Mouse (Mus musculus) liver, embryonic 11.5 days (tissue): Measurements from ENCODE around the gene Anks1. TPM values are rescaled to one million over a fixed set of nuclear protein-coding genes. Genes with fewer than 3 reads are reported as not detected.

Source experiments
- ATAC-seq: fragments of 200-750 bp; cut with Nextera tagmentation; replicated peaks from 2 replicates; pipeline ENCODE4 v1.8.0; 2017; ENCODE audit warnings: moderate number of reproducible peaks, mild to moderate bottlenecking, moderate TSS enrichment, moderate library complexity; ENCODE audit not compliant: low FRiP score
- DNase-seq: peaks from one replicate; pipeline ENCODE4 v3.0.0-alpha.2; 2017; ENCODE audit warnings: low spot score
- H3K27ac ChIP-seq: fragments of 300-500 bp; sonication (generic); 2 replicates; pipeline ENCODE4 v1.5.1; 2014; ENCODE audit warnings: mild to moderate bottlenecking, low read depth, low read length, control low read depth
- H3K27me3 ChIP-seq: fragments of 300-500 bp; sonication (generic); replicated peaks from 2 replicates; pipeline ENCODE4 v1.6.1; 2014; ENCODE audit warnings: low read length, mixed read lengths; ENCODE audit not compliant: control insufficient read depth, insufficient read depth
- H3K36me3 ChIP-seq: fragments of 300-500 bp; sonication (generic); 2 replicates; pipeline ENCODE4 v1.6.1; 2014; ENCODE audit warnings: mild to moderate bottlenecking, low read length, moderate library complexity, mixed read lengths; ENCODE audit not compliant: control insufficient read depth, insufficient read depth
- H3K4me1 ChIP-seq: fragments of 300-500 bp; sonication (generic); replicated peaks from 2 replicates; pipeline ENCODE4 v1.6.1; 2014; ENCODE audit warnings: low read length, mixed read lengths; ENCODE audit not compliant: control insufficient read depth, insufficient read depth
- H3K4me2 ChIP-seq: fragments of 300-500 bp; sonication (generic); 2 replicates; pipeline ENCODE4 v1.6.1; 2014; ENCODE audit warnings: mild to moderate bottlenecking, control low read depth, moderate library complexity
- H3K4me3 ChIP-seq: fragments of 300-500 bp; sonication (generic); 2 replicates; pipeline ENCODE4 v1.5.1; 2014; ENCODE audit warnings: low read depth, low read length, control low read depth
- H3K9ac ChIP-seq: fragments of 300-500 bp; sonication (generic); 2 replicates; pipeline ENCODE4 v1.6.1; 2014; ENCODE audit warnings: low read depth, low read length, control low read depth
- H3K9me3 ChIP-seq: fragments of 300-500 bp; sonication (generic); 2 replicates; pipeline ENCODE4 v1.6.1; 2016; ENCODE audit warnings: low read length, inconsistent platforms, mixed read lengths; ENCODE audit not compliant: control insufficient read depth
- WGBS: fragments of 180-500 bp; shearing (Covaris S2); extraction: QIAGEN DNeasy Blood & Tissue Kit; methylation state at CpG from one replicate; pipeline ENCODE4 v1.1.7; 2014; 5-methylcytosine and 5-hydroxymethylcytosine counted together
- polyA plus RNA-seq: library from polyadenylated mRNA; unstranded; fragments of >200 nt; fragmentation: Nextera tagmentation; extraction: Ambion mirVana; gene quantifications from 2 replicates; pipeline ENCODE4 v1.2.1, GENCODE M21; 2014

Anks1 gene
- polyA plus RNA-seq, 1 experiment from 2014 or later, result 8.9 TPM

DNA sequence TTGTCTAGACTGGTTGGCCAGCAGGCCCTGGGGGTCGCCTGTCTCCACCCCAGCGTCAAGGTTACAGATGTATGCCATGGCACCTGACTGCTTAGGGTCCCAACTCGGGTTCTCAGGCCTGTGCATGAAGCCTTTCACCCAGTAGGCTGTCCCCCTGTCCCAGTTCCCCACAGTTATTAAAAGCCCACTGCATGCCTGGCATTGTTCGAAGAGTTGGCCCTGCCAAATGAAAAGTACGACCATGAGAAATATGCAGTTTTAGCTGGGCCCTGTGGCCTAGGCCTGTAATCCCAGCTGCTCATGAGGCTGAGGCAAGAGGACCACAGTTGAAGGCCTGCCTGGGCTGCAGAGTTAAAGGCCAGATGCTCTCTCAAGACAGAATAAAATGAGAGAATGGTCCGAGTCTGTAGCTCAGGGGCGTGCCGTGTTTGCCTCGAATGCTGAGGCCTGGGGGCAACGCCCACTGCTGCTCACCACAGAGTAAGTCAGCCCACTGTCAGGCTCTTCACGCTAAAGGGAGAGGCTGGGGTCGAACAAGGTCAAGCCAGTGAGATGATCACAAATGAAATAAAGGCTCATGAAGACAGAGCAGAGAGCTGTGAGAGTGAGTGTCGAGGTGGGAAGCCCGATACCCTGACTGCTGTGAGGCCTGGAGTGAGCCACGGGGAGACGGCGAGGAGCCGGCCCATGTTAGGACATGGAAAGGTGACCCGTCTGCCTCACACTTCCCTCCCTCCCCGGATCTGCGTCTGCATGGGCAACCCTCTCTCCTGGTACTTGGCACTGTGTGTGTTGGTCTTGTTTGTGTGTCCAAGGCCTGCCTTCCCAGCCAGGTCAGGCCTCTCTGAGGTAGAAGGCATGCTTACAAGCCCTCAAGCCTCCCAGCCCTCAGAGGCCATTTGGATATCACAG is 110.9 kb downstream of the Anks1 start:
- no peak overlapping the region for H3K4me3 ChIP-seq
- H3K27ac ChIP-seq, result no peak overlapping the region; the same call in 1 of the 2 replicates
- ATAC-seq, result no peak
- peak overlapping the region; percentile 5; the same call in 1 of the 2 replicates for H3K9ac ChIP-seq
- H3K9me3 ChIP-seq, result no peaks in the 10 kb centered on the region
- peaks cover 30% of the 10 kb centered on the region for H3K4me1 ChIP-seq
- no peaks in the 10 kb centered on the region for H3K36me3 ChIP-seq
- no peak overlapping the region for H3K4me2 ChIP-seq
- DNase-seq, result no peak
- 75% methylated on average over 21 of the region's 21 CpGs for WGBS
- no peaks in the 10 kb centered on the region for H3K27me3 ChIP-seq

DNA sequence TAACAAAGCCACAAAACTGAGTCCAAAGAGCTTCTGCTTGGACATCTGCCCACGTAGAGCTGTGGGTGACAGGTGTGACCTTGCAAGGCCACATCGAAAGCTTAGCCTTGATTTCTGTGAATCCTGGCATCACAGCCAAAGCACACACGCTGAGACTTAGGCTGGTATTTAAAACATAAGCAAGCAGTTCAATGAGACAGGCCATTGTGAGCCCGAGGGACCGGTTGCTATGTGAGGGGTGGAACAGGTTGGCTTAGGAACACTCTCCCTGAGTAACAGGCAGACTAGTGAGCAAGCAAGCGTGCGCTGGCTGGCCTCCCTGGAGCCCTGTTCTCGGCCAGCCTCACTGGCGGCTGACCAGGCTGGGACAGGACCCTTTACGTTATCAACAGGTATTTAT is 112.8 kb downstream of the Anks1 start:
- H3K36me3 ChIP-seq, result no peaks in the 10 kb centered on the region
- no peak overlapping the region for H3K4me2 ChIP-seq
- no peak overlapping the region for H3K9ac ChIP-seq
- H3K27ac ChIP-seq, result no peak overlapping the region
- WGBS, result 79% methylated on average over 10 of the region's 10 CpGs
- H3K27me3 ChIP-seq, result no peaks in the 10 kb centered on the region
- peaks cover 34% of the 10 kb centered on the region for H3K4me1 ChIP-seq
- no peak for ATAC-seq
- H3K4me3 ChIP-seq, result no peak overlapping the region
- no peak for DNase-seq
- H3K9me3 ChIP-seq, result no peaks in the 10 kb centered on the region

DNA sequence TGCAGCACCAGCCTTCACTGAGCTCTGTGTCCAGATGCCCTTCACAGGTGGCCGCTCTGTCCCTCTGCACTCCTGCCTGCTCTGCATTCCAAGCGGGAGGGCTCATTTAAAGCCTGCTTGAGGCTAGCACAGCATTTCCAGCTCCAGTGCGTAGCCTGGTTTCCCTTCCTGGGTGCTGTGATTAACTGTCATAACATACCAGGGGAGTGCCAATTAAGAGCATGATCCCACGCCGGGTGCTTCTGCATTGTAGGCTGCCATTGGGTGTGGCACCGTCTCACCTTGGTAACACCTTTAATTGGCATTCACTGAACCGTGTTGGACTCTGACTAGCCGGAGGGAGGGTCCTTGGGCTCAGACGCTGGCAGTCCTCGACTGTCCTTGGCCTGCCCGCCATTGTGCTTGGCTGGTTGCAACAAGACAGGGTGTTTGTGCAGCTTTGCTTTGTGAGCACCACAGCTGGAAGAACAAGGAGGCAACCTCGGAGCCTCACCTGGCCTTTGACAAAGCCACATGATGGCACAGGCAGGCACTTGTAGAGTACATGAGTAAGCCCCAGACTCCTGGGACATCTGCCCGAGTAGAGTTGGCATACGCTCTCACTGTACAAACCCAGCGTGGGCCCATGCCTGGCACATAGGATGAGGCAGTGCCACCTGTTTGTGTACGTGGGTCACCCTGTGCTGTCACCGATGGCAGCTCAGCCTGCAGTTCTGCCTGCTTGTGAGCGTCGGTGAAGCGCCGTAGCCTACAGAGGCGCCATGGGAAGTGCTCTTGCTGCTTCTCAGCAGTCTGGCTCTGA is 113.9 kb downstream of the Anks1 start:
- WGBS, result 86% methylated on average over 22 of the region's 22 CpGs
- Histone ChIP-seq H3K9me3 (no peaks in the 10 kb centered on the region), H3K4me3 (no peak overlapping the region), H3K9ac (no peak overlapping the region), H3K27ac (no peak overlapping the region), H3K4me1 (peaks cover 37% of the 10 kb centered on the region), H3K36me3 (no peaks in the 10 kb centered on the region), H3K27me3 (no peaks in the 10 kb centered on the region), H3K4me2 (no peak overlapping the region)
- DNase-seq, result no peak
- ATAC-seq, result no peak

DNA sequence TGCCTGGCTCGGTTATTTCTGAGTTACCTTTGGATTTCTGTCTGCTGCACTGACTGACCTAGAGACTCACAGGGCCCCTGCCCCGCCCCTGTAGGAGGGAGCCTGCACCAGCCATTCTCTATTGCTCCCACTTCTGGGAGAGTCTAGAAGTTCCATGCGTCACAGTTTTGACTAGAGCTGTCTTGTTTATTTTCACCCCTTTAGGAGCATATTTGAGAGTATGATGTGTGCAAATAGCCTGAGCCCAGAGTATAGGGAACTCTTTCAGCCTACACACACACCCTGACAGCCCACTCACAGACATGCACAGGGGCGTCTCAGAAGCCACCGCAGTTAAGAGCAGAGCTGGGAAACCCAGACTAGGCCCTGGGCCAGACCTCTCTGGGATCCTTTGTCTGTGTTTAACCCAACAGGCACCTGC is 116.4 kb downstream of the Anks1 start:
- no peak for DNase-seq
- Histone ChIP-seq H3K9ac (no peak overlapping the region), H3K36me3 (no peaks in the 10 kb centered on the region), H3K9me3 (no peaks in the 10 kb centered on the region), H3K27ac (peak overlapping the region; percentile 17; the same call in 1 of the 2 replicates), H3K4me1 (peaks cover 29% of the 10 kb centered on the region), H3K4me2 (no peak overlapping the region), H3K27me3 (no peaks in the 10 kb centered on the region), H3K4me3 (no peak overlapping the region)
- ATAC-seq, result no peak
- WGBS, result 62% methylated on average over 5 of the region's 5 CpGs

DNA sequence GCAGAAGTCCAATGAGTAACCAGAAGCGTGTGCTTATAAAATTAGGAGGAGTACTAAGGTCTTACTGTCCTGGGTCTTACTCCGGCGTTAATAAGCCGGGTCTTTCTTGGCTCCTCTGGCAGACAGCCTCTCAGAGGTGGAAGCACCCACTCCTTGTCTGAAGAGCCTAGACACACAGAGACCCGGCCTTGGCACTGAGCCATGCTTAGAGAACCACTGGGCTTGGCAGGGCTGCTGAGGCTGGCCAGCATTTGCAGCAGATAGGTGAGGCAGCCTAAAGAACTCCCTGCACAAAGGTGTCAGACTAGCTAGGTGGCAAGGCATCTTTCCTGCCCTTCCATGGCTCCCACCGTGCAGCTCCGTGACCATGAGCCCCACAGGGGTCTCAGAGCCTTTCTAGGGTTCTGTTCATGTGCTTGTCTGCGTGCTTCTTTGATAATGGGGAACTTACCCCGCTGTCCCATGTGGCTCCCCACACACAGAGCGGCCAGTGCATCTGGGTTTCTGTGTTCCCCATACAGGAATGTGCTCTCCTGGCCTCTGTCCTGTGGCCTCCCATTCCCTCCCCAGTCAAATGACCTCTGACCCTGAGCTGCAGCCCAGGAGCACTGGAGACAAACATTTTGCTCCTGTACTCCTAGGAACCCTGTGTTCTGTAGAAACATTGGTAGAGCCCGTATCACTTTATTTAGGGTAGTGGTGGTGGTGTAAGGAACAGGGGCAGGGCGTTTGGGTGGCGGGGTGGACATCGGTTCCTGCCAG is 117.2 kb downstream of the Anks1 start:
- no peaks in the 10 kb centered on the region for H3K36me3 ChIP-seq
- no peak for ATAC-seq

DNA sequence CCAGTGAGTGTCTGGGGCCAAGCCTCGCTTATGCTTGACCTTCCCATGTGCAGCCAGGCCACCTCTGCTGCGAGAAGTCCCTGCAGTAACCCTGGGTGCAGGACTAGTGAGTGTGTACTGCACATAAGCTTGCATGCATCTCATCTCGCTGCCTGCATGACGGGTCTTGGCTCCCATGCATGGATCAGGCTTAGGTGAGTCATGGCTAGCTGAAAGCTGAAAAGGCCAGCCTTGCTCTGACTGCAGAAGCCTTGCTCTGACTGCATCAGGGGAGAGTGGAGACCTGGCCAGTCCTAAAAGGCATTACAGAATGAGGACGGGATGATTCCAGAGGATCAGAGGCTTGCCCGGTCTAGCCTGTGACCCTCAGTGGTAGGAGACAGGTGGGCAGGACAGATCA is 118.1 kb downstream of the Anks1 start:
- H3K4me2 ChIP-seq, result no peak overlapping the region
- peaks cover 37% of the 10 kb centered on the region for H3K4me1 ChIP-seq
- H3K36me3 ChIP-seq, result no peaks in the 10 kb centered on the region
- DNase-seq, result no peak
- H3K27ac ChIP-seq, result no peak overlapping the region
- 88% methylated on average over 6 of the region's 6 CpGs for WGBS
- no peaks in the 10 kb centered on the region for H3K9me3 ChIP-seq
- ATAC-seq, result no peak
- H3K4me3 ChIP-seq, result no peak overlapping the region
- no peak overlapping the region for H3K9ac ChIP-seq
- no peaks in the 10 kb centered on the region for H3K27me3 ChIP-seq

More for the DNA sequence above, 117.2 kb downstream of the Anks1 start:
- no peak overlapping the region; the same call in 1 of the 2 replicates for H3K9ac ChIP-seq
- 82% methylated on average over 14 of the region's 14 CpGs for WGBS
- no peaks in the 10 kb centered on the region for H3K9me3 ChIP-seq
- no peak for DNase-seq
- H3K4me3 ChIP-seq, result no peak overlapping the region
- no peak overlapping the region for H3K4me2 ChIP-seq
- H3K4me1 ChIP-seq, result peaks cover 31% of the 10 kb centered on the region
- H3K27me3 ChIP-seq, result no peaks in the 10 kb centered on the region
- H3K27ac ChIP-seq, result peak overlapping the region; percentile 46; the same call in 1 of the 2 replicates

DNA sequence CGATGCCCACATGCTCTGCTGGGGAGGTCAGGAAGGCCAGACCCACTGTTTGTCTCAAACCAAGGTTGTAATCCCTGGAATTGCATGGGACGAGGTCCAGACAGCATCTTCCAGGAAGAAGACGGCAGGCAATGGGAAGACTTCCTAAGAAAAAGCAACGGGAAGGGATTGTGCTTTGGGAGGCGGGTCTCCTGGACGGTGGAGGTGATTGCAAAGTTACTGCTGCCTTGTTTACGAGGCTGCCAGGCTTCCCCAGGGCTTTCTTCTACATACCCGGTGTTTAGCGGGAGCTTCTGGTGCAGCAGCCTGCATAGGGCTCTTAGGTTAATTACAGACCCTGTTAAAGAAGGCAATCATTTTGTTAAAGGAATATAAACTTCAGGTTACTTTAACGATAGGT is 119.1 kb downstream of the Anks1 start:
- no peak overlapping the region for H3K4me3 ChIP-seq
- no peak for DNase-seq
- H3K9me3 ChIP-seq, result no peaks in the 10 kb centered on the region
- no peaks in the 10 kb centered on the region for H3K27me3 ChIP-seq
- H3K27ac ChIP-seq, result no peak overlapping the region
- peaks cover 35% of the 10 kb centered on the region for H3K4me1 ChIP-seq
- 76% methylated on average over 10 of the region's 10 CpGs for WGBS
- no peaks in the 10 kb centered on the region for H3K36me3 ChIP-seq
- ATAC-seq, result no peak
- H3K9ac ChIP-seq, result no peak overlapping the region
- H3K4me2 ChIP-seq, result no peak overlapping the region

DNA sequence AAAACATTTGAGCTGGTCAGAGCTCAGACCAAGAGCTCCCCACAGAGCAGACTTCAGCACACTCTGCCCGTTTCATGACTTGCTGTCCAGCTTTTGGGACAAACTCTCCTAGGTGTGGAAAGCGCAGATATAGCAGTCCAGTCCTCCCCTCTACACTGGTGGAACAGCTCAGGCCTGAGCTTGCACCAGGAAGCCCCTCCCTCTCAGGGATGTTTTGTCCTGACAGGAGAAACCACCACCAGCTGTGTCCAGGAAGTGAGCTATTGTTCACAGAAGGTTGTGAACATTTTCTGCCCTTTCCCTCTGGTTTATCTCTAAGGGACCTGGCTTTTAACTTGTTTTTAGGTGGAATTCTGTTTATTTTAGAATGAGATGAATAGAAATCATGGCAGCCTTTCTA is 120.2 kb downstream of the Anks1 start:
- H3K27me3 ChIP-seq, result no peaks in the 10 kb centered on the region
- H3K4me3 ChIP-seq, result no peak overlapping the region
- no peak overlapping the region for H3K9ac ChIP-seq
- peaks cover 35% of the 10 kb centered on the region for H3K4me1 ChIP-seq
- no peak for ATAC-seq
- H3K36me3 ChIP-seq, result no peaks in the 10 kb centered on the region
- 60% methylated on average over 2 of the region's 2 CpGs for WGBS
- no peaks in the 10 kb centered on the region for H3K9me3 ChIP-seq
- no peak for DNase-seq
- no peak overlapping the region for H3K4me2 ChIP-seq
- 0 out of 2 replicates have a peak overlapping the region, but pooled peaks have one; percentile 34 for H3K27ac ChIP-seq
